Mouse (Mus musculus) thymus, adult 18-20 months (tissue): ENCODE results near the gene Slc29a3.

ENCODE experiments used
- DNase-seq, 2 experiments: peaks; one replicate each; pipeline ENCODE4 v3.0.0; 2022; ENCODE audit warnings: mixed read lengths in 2 of 2

Gene Slc29a3

DNA sequence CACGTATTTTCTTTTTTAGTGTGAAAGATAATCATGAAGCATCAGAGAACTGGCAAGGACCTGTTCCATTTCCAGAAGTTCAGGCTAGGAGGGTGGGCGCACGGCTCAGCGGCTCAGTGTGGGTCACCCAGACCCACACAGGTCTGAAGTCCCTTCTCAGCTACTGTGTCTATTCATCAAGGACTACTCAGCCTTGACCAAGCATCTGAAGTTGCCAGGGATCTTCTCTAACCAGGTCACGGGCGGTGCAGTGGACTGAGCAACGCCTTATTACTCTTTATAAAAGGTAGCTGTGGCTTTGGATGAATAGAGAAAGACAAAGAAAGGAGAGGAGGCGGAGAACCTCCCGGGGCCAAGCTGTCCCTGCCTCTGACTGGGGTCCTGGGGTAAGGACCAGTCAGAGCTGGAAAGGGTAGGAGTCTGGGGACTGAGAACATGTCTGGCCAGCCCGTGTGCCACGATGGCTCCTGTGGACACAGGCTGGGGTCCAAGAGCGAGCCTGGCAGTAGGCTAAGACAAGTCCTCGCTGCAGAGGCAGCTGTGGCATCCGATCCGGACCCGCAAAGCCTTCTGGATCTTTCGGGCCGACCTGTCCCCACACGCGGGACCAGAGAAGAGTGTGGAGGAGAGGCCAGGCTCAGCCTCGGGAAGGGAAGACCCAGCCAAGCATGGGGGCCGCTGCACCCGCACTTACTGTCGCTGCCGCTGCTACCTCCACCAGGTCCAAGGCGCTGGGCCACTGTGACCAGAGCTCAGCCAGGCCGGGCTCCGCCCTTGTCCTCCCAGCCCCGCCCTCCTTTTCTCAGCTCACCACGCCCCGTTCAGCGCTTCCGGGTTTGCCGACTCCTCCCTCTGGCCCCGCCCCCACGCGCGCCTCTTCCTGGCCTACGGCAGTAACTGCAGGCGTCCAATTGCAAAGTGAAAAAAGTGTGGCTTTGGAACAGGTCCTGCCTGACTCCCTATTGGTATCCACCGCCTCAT, at the start of gene Slc29a3:
Gene Slc29a3 (minus strand): TSS at position 755 of the 981 bp plus-strand sequence.
- peak; percentile 92 to 93 for DNase-seq

DNA sequence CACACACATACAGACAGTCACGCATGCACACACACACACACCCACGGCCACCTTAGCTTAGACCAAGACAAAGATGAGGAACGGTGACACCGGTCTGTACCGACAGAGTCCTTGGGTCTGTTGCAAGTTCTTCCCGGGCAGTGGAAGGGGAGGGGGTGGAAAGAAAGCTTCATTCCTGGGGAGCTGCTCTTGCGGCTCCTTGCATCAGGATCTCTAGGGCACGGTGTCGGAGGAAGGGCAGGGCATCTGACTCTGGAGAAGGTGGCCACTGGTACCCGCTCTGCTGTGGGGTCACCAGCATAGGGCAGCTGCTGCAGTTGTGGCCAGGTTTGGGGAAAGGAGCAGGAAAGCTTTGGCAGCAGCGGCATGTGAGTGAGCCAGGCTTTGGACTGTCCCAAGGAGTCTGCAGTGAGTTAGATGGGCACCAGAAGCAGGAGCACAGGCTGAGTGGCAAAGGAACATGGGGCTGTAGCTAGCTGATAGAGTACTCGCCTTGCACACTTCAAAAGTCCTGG, 49.4 kb upstream of the Slc29a3 start:
- DNase-seq = no peak

DNA sequence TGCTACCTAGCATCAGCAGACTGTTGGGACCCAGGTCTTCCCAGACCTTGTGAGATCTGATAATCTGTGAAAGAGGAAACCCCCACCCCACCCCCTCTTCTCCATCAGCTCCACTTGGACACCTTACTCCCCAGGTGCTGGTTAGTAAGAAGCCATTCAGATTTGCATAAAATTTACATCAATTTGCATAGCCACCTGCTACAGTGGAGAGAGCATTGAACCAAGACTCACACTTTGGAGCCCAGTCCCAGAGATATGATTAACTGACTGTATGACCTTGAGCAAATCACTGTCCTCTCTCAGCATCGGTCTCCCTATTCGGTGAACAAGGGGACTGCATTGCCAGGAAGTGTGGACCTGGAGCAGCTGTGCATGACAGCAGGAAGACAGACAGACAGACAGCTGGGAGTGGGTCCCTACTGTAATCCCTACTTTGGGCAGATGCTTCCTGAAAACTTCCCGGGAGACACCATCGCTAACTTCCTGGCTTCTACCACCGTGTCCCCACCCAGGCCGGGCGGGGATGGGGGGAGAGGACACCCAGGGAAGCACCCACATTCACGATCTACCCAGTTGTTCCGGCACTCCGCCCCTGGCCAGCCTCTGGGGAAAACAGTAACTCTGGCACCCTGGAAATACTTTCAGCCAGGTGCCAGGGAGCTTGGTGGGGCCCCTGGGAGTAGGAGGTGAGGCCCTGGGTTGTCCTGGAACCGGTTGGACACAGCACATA, 48.7 kb upstream of the Slc29a3 start:
- DNase-seq = no peak

GRCm38 (mm10) chr10:60800295-60801167, 47.9 kb upstream of the Slc29a3 start:
- no peak for DNase-seq

DNA sequence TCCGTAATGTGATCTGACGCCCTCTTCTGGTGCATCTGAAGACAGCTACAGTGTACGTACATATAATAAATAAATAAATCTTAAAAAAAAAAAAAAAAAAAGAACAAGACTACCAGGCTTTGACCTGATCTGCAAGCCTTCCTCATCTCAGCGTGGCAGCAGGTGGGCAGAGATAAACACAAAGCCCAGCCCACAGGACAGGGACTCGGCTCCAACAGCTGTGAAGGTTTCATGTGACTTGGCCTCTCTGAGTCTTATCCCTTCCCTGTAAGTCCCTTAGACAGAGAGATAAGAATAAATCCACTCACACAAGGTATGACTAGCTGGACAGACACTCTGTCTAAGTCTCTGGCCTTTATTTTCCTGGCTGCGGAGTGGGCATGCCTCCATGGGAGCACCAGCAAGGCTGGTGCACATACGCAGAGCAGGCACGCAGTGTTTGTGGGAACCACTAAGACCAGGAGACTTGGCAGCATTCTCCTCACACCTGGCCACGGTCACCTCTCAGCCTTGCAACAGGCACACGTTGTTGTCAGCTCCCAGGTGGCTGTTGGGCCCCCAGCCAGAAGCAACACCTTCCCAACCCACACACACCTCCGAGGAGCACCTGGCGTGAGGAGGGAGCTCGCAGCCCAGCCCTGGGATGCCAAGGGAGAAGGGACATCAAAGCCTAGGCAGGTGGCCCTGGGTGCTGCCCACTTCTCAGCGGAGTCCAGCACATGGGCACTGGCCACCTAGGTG, 45.3 kb upstream of the Slc29a3 start:
- DNase-seq = no peak

DNA sequence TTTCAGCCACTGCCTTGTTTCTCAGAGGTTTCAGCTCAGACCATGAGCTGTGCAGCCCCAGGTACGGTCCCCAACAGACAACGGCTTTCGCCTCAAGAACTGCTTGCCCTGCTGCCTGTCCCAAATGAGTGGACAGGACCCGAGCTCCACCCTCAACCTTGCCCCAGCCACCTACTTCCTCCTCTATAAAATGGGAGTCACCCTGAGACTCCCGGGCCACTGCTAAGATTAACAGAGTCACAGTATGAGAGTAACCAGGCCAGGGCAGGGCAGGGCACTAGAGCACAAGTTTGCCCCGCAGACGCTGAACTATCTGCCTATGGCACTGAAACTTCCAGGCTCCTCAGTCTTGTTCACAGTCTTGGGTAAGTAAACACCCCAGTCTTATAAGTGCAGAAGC, 43.9 kb upstream of the Slc29a3 start:
- no peak for DNase-seq

DNA sequence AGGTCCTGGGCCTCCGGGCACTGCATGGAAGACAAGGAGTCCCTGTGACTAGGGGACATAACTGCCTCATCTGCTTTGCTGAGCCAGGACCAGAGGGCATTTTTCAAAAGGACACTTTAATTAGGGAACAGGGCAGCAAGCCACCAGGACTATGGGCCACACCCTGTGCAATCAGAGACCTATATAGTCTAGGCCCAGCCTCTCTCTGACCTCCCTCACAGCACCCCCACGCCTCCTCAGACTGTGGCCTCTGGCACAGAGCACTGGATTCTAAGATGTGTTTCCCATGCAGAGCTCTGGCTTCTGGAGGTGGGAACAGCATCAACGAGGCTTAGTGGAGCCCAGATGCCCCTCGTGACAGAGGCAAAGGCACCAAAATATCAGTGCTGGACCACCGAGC, 43.4 kb upstream of the Slc29a3 start:
- DNase-seq = no peak

DNA sequence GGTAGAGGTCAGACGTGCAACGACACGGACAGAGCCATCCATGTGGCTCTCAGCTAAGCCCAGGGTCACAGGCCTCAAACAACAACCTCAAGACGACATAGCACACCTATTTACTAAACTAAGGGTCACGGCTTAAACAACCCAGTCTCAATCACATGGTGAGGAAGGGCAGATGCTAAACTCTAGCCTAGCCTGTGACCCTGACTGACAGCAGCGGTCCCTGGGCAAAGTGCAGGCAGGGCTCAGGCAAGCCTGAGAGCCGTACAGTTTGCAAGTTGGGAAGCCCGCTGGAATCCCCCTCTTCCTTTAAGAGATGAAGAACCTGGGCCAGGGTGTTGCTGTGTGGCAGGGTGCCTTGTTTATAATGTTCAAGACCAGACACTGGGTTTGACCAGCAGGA, 42.2 kb upstream of the Slc29a3 start:
- no peak for DNase-seq

GRCm38 (mm10) chr10:60794374-60794773, 41.8 kb upstream of the Slc29a3 start:
- DNase-seq = no peak

DNA sequence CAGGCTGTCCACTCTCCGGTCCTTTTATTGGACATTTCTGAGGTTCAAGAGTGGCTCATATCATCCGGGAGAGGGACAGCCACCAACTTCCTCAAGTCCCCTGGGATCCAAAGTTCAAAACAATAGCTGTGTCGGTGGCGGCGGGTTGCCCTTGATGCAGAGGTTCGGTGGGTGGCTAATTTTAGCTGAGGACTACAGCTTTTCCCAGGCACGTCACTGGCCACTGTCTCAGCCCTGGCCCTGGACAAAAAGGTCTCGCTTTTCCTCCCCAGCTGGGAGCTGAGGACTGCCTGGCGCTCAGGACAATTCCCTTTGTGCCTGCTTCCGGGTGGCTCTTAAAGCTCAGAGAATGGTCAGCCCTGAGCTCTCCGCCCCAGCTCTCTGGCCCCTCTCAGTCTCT, 40.2 kb upstream of the Slc29a3 start:
- DNase-seq = no peak

DNA sequence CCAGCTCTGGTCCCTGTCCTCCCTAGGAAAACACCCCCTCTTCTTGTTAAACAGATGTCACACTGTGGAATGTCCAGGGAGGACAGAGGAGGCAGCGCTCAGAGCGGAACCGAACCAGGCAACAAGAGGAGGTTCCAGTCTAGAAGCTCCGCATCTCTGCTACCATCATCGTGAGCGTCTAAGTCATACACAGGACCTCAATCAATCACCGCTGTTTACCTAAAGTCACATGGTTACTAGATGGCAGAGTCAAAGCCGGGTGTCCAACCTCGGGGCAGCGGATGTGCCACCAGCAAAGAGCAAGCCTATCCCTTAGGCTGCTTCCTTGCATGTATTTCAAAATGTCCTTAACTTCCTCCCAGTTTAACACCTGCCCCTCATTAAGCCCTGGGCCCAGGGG, 39.8 kb upstream of the Slc29a3 start:
- no peak for DNase-seq

DNA sequence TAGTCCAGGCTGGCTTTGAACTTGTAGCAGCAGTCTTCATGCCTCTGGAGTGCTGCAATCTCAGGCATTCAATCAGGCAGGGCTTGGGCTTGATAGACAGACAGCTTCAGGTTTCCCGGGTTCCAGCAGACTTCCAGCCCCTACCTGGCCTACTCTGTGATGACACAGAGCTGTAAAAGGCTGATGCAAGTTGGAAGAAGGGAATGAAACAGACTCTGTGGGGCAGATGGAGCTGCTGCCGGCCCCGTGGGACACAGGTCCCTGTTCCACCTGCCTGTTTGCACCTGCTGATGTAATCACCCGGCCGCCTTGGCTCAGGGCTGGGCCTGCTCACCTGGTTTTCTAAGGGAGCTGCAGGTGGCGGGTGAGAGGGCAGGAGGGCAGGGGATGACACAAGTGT, 38.3 kb upstream of the Slc29a3 start:
- no peak for DNase-seq

- no peak for DNase-seq
Observed at GRCm38 (mm10) chr10:60787303-60788074, 34.9 kb upstream of the Slc29a3 start.

GRCm38 (mm10) chr10:60783608-60784007, 31.0 kb upstream of the Slc29a3 start:
- no peak for DNase-seq

GRCm38 (mm10) chr10:60779628-60780027, 27.0 kb upstream of the Slc29a3 start:
- DNase-seq = peak; percentile 25 to 27

- no peak for DNase-seq
Observed at GRCm38 (mm10) chr10:60778542-60778941, 25.9 kb upstream of the Slc29a3 start.

DNA sequence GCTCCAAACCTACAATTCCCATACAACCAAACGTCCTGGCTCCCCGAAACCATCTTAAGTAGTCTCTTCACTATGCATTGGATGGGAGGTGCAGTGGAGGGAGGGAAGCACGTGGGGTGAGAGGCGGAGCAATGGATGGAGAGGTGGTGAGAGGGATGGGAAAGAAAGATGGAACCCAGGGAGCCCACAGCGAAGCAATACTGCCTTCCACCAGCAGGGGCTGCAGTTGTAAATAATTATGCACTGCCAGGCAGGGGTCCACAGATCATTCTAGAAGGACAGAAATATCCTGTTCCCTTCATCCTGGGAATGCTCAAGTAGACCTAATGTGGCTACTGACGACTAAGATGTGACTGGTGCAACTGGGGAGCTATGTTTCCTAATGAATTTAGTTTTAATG, 22.9 kb upstream of the Slc29a3 start:
- DNase-seq = no peak

DNA sequence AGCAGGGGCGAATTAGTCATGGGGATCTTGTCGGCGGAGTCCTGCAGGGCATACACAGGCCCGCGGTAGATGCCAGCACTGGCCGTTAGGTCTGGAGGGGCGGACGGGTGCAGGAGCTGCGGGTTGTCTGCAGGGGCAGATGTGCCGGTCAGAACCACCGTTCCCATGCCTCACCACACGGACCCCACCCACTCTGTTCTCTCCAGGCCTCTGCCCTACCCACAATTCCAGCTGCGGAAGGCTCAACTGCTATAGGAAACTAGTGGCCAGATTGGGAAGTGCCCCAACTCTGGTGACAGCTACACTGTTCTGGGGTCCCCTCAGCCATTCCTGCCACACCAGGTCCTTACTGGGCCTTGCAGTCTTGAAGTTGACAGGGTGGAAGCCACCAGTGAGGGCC, 22.0 kb upstream of the Slc29a3 start:
- DNase-seq = no peak

- no peak for DNase-seq
Observed at GRCm38 (mm10) chr10:60770855-60771254, 18.3 kb upstream of the Slc29a3 start.

- no peak for DNase-seq
Observed at GRCm38 (mm10) chr10:60768614-60769013, 16.0 kb upstream of the Slc29a3 start.

GRCm38 (mm10) chr10:60767400-60767799, 14.8 kb upstream of the Slc29a3 start:
- no peak for DNase-seq
